Mouse (Mus musculus): Measurements from ENCODE around the gene Mafg. TPM values are rescaled to one million over a fixed set of nuclear protein-coding genes. Genes with fewer than 3 reads are reported as not detected.
A peak's percentile ranks its signal among the peaks of the same experiment; 100 is the strongest.

The Mafg gene
- polyA plus RNA-seq, 1 experiment from 2014 or later = 24.3 TPM

- WGBS = 93% methylated on average over 5 of the region's 5 CpGs
- peaks cover 48% of the 10 kb centered on the region for H3K27me3 ChIP-seq (ENCODE audit: insufficient read depth, low read length)
- no peaks in the 10 kb centered on the region for H3K36me3 ChIP-seq (ENCODE audit: insufficient read depth, low read length)
- H3K27ac ChIP-seq (ENCODE audit: low read length) = no peak overlapping the region
- ATAC-seq (ENCODE audit: low FRiP score, low TSS enrichment) = no peak
- no peak overlapping the region for H3K4me2 ChIP-seq (replicated peaks; ENCODE audit: low read depth, low read length)
- H3K9me3 ChIP-seq (ENCODE audit: low read length) = no peaks in the 10 kb centered on the region
- no peak overlapping the region for H3K4me3 ChIP-seq (ENCODE audit: low read length)
- H3K4me1 ChIP-seq (ENCODE audit: insufficient read depth, low read length) = peaks cover 17% of the 10 kb centered on the region; the same call in 1 of the 2 replicates
- H3K9ac ChIP-seq (replicated peaks; ENCODE audit: low read length) = no peak overlapping the region
Observed at GRCm38 (mm10) chr11:120663714-120664113, 30.3 kb upstream of the Mafg start.

DNA sequence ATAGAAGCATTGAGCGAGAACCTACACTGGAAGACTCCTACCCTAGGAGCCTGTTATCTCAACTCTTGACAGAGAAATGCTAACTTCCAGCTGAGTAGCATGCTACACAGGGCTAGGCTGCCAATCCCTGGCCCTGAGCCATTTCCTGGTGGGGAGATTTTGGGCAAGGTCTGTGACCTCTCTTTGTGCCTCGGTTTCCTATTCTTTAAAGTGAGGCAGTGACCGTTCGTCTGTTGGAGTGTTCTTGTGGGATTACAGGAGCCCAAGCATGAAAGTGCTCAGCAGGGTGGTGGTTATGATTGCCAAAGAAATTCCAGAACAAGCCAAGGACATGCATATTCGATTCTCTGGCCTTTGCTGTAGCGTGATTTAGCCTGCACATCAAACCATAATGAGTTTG, 29.4 kb upstream of the Mafg start:
- no peak overlapping the region for H3K27ac ChIP-seq (ENCODE audit: low read length)
- WGBS = 78% methylated on average over 6 of the region's 6 CpGs
- no peak overlapping the region for H3K9ac ChIP-seq (replicated peaks; ENCODE audit: low read length)
- no peaks in the 10 kb centered on the region for H3K9me3 ChIP-seq (ENCODE audit: low read length)
- peaks cover 58% of the 10 kb centered on the region for H3K27me3 ChIP-seq (ENCODE audit: insufficient read depth, low read length)
- ATAC-seq (ENCODE audit: low FRiP score, low TSS enrichment) = no peak
- H3K36me3 ChIP-seq (ENCODE audit: insufficient read depth, low read length) = no peaks in the 10 kb centered on the region
- H3K4me2 ChIP-seq (replicated peaks; ENCODE audit: low read depth, low read length) = no peak overlapping the region
- H3K4me3 ChIP-seq (ENCODE audit: low read length) = no peak overlapping the region
- peaks cover 17% of the 10 kb centered on the region; the same call in 1 of the 2 replicates for H3K4me1 ChIP-seq (ENCODE audit: insufficient read depth, low read length)

DNA sequence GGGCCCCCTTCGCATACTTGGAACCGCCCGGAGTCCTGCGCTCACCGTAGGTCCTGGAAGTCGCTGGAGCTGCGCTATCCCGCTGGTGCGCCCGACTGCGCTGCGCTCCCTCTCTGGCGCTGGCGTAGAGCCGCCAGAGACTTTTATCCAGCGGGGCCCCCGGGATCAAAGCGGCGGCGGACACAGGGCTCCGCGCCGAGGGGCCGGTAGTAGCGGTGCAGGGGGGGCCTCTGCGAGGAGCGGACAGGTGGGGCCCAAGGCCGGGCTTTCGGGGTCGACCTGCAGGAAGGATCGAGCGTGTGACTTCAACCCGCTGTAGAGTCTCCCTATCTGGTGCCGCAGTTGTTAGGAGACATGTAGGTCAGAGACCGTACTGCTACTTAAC, 27.7 kb upstream of the Mafg start, which contains the start of gene Notum:
Notum (minus strand) TSS at position 100 of the 385 bp plus-strand sequence.
- Histone ChIP-seq H3K9ac (replicated peaks; ENCODE audit: low read length) (peak within 1 kb of the TSS; percentile 53), H3K4me2 (replicated peaks; ENCODE audit: low read depth, low read length) (peak within 1 kb of the TSS; percentile 69), H3K4me3 (ENCODE audit: low read length) (peak within 1 kb of the TSS; percentile 52), H3K9me3 (ENCODE audit: low read length) (no peaks in the 10 kb centered on the region), H3K36me3 (ENCODE audit: insufficient read depth, low read length) (no peaks in the 10 kb centered on the region), H3K27me3 (ENCODE audit: insufficient read depth, low read length) (peaks cover 64% of the 10 kb centered on the region), H3K4me1 (ENCODE audit: insufficient read depth, low read length) (peaks cover 17% of the 10 kb centered on the region; the same call in 1 of the 2 replicates), H3K27ac (ENCODE audit: low read length) (no peak within 1 kb of the TSS)
- WGBS = under 1% methylated on average over 35 of the region's 35 CpGs
- ATAC-seq (ENCODE audit: low FRiP score, low TSS enrichment) = 0 out of 2 replicates have a peak, but pooled peaks have one; percentile 6

DNA sequence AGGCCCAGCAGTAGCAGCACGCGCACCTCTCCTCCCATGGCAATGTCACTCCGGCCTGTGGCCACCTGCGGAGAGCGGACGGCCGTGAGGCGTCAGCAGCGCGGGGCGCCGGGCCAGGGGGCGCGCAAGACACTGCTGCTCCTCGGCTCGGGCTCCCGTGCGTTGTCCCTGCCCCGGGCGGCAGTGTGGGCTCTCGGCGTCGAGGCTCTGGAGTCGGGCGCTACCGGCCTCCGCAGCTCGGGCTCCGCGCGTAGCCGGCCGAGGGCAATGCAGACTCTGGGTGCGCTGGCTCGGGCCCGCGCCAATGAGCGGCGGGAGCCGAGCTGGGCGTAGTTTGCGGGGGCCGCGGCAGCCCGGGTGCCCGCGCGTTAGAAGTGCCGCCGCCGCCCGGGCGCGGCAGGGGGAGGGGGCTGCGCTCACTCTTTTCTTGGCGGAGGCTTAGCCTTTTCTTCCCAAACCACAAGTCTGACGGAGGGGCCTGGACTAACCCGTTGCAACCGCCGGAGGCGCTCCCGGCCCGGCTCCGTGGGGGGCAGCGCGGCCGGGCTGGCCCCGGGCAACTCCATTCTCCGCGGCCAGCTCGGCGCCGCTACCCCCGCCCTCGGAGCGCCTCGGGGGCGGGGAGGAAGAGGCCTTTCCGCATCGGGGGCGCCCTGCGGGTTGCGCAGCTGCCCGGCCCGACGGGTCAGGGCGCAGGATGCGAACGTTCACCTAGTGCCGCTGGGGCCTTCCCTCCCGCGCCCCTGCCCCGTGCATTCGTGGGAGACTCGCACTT, 27.1 kb upstream of the Mafg start:
- Histone ChIP-seq H3K4me2 (replicated peaks; ENCODE audit: low read depth, low read length) (peak overlapping the region; percentile 69), H3K9me3 (ENCODE audit: low read length) (no peaks in the 10 kb centered on the region), H3K27me3 (ENCODE audit: insufficient read depth, low read length) (peaks cover 64% of the 10 kb centered on the region), H3K27ac (ENCODE audit: low read length) (no peak overlapping the region), H3K4me1 (ENCODE audit: insufficient read depth, low read length) (peaks cover 17% of the 10 kb centered on the region; the same call in 1 of the 2 replicates), H3K4me3 (ENCODE audit: low read length) (peak overlapping the region; percentile 52), H3K36me3 (ENCODE audit: insufficient read depth, low read length) (no peaks in the 10 kb centered on the region), H3K9ac (replicated peaks; ENCODE audit: low read length) (peak overlapping the region; percentile 53)
- ATAC-seq (ENCODE audit: low FRiP score, low TSS enrichment) = peak; percentile 44; the same call in 1 of the 2 replicates
- under 1% methylated on average over 89 of the region's 95 CpGs for WGBS

DNA sequence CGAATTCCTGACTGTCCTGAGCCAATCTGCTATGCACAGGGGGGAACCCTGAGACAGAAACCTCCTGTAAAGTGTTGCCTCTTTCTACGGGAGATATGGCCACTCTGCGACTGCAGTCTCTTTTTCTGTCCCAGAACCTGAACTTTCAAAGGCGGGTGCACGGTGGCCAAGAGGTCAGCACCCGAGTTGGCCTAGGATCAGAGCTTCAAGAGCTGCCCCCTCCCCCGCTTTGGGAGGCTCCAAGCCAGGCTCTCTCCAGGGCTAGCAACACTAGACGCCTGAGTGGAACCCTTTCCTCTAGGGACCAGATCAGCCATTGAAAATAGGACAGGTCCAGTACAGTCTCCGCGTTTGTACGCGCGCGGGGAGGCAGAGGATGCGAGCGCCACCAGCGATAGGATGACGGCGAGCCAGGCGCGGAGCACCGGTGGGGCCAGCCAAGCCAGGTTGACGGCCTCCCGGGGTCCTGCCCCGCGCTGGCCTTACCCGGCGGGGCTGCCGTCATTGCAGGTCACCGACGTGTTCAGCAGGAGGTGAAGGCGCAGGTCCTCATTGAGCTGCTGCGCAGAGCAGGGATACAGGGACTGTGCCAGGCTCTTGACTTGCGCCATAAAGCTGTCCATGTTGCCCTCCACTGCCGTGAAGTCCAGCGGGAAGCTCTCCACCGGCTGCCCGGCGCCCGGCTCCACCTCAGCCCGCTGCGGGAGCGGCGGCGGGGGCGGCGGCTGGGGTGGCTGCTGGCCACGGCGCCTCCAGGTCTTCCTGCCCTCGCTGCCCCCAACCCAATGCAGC, 26.3 kb upstream of the Mafg start:
- H3K4me2 ChIP-seq (replicated peaks; ENCODE audit: low read depth, low read length) = peak overlapping the region; percentile 69
- peaks cover 17% of the 10 kb centered on the region; the same call in 1 of the 2 replicates for H3K4me1 ChIP-seq (ENCODE audit: insufficient read depth, low read length)
- H3K9ac ChIP-seq (replicated peaks; ENCODE audit: low read length) = peak overlapping the region; percentile 53
- no peak overlapping the region for H3K27ac ChIP-seq (ENCODE audit: low read length)
- ATAC-seq (ENCODE audit: low FRiP score, low TSS enrichment) = 0 out of 2 replicates have a peak, but pooled peaks have one; percentile 3
- no peaks in the 10 kb centered on the region for H3K9me3 ChIP-seq (ENCODE audit: low read length)
- peak overlapping the region; percentile 52 for H3K4me3 ChIP-seq (ENCODE audit: low read length)
- 2% methylated on average over 49 of the region's 50 CpGs for WGBS
- no peaks in the 10 kb centered on the region for H3K36me3 ChIP-seq (ENCODE audit: insufficient read depth, low read length)
- peaks cover 64% of the 10 kb centered on the region for H3K27me3 ChIP-seq (ENCODE audit: insufficient read depth, low read length)

- Histone ChIP-seq H3K9me3 (ENCODE audit: low read length) (no peaks in the 10 kb centered on the region), H3K4me1 (ENCODE audit: insufficient read depth, low read length) (peaks cover 17% of the 10 kb centered on the region; the same call in 1 of the 2 replicates), H3K36me3 (ENCODE audit: insufficient read depth, low read length) (no peaks in the 10 kb centered on the region), H3K27ac (ENCODE audit: low read length) (no peak overlapping the region), H3K9ac (replicated peaks; ENCODE audit: low read length) (no peak overlapping the region), H3K4me3 (ENCODE audit: low read length) (peak overlapping the region; percentile 22), H3K4me2 (replicated peaks; ENCODE audit: low read depth, low read length) (peak overlapping the region; percentile 36; the same call in 1 of the 2 replicates), H3K27me3 (ENCODE audit: insufficient read depth, low read length) (peaks cover 64% of the 10 kb centered on the region)
- no peak for ATAC-seq (ENCODE audit: low FRiP score, low TSS enrichment)
- 3% methylated on average over 24 of the region's 24 CpGs for WGBS
Observed at GRCm38 (mm10) chr11:120658876-120659410, 25.5 kb upstream of the Mafg start.

- H3K4me1 ChIP-seq (ENCODE audit: insufficient read depth, low read length) = peaks cover 17% of the 10 kb centered on the region; the same call in 1 of the 2 replicates
- H3K4me3 ChIP-seq (ENCODE audit: low read length) = no peak overlapping the region
- H3K27ac ChIP-seq (ENCODE audit: low read length) = no peak overlapping the region
- peaks cover 52% of the 10 kb centered on the region for H3K27me3 ChIP-seq (ENCODE audit: insufficient read depth, low read length)
- no peaks in the 10 kb centered on the region for H3K36me3 ChIP-seq (ENCODE audit: insufficient read depth, low read length)
- ATAC-seq (ENCODE audit: low FRiP score, low TSS enrichment) = no peak
- H3K9me3 ChIP-seq (ENCODE audit: low read length) = no peaks in the 10 kb centered on the region
- H3K9ac ChIP-seq (replicated peaks; ENCODE audit: low read length) = no peak overlapping the region
- H3K4me2 ChIP-seq (replicated peaks; ENCODE audit: low read depth, low read length) = no peak overlapping the region
- 91% methylated on average over 4 of the region's 4 CpGs for WGBS
Observed at GRCm38 (mm10) chr11:120657301-120657700, 23.9 kb upstream of the Mafg start.

DNA sequence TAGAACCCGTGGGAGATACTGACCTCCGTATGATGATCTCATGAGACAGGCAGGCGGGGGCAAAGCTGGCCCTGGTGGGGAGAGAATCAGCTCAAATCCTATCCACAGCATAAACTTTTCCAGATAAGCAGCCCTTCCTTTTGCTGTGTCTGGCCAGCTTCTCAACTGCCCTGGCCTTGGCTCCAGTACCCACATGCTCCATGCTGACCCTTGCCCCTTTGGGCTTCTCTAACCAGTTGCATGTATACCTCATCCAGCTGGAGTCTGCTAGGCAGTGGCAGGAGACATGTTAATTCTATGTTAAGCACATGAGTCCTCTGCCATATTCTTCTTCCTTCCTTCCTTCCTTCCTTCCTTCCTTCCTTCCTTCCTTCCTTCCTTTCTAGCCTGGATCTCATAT, 21.3 kb upstream of the Mafg start:
- no peaks in the 10 kb centered on the region for H3K9me3 ChIP-seq (ENCODE audit: low read length)
- no peak overlapping the region for H3K27ac ChIP-seq (ENCODE audit: low read length)
- H3K27me3 ChIP-seq (ENCODE audit: insufficient read depth, low read length) = peaks cover 26% of the 10 kb centered on the region
- no peaks in the 10 kb centered on the region for H3K36me3 ChIP-seq (ENCODE audit: insufficient read depth, low read length)
- H3K4me1 ChIP-seq (ENCODE audit: insufficient read depth, low read length) = peaks cover under 1% of the 10 kb centered on the region; the same call in 1 of the 2 replicates
- ATAC-seq (ENCODE audit: low FRiP score, low TSS enrichment) = no peak
- no peak overlapping the region for H3K9ac ChIP-seq (replicated peaks; ENCODE audit: low read length)
- 84% methylated on average over 3 of the region's 3 CpGs for WGBS
- H3K4me2 ChIP-seq (replicated peaks; ENCODE audit: low read depth, low read length) = no peak overlapping the region
- no peak overlapping the region for H3K4me3 ChIP-seq (ENCODE audit: low read length)

- no peak overlapping the region for H3K9ac ChIP-seq (replicated peaks; ENCODE audit: low read length)
- H3K36me3 ChIP-seq (ENCODE audit: insufficient read depth, low read length) = no peaks in the 10 kb centered on the region
- H3K4me1 ChIP-seq (ENCODE audit: insufficient read depth, low read length) = peaks cover 8% of the 10 kb centered on the region
- H3K27me3 ChIP-seq (ENCODE audit: insufficient read depth, low read length) = no peaks in the 10 kb centered on the region
- whole genome bisulfite sequencing = 70% methylated on average over 3 of the region's 3 CpGs
- no peak overlapping the region for H3K4me2 ChIP-seq (replicated peaks; ENCODE audit: low read depth, low read length)
- no peak overlapping the region for H3K27ac ChIP-seq (ENCODE audit: low read length)
- no peak for ATAC-seq (ENCODE audit: low FRiP score, low TSS enrichment)
- H3K4me3 ChIP-seq (ENCODE audit: low read length) = no peak overlapping the region
- no peaks in the 10 kb centered on the region for H3K9me3 ChIP-seq (ENCODE audit: low read length)
Observed at GRCm38 (mm10) chr11:120651872-120652271, 18.5 kb upstream of the Mafg start.
